Mouse (Mus musculus): ENCODE measurements around the gene Kynu. TPM values are rescaled to one million over a fixed set of nuclear protein-coding genes. Genes with fewer than 3 reads are reported as not detected.

Kynu gene
- polyA plus RNA-seq, 1 experiment from 2014 or later = 0.98 TPM

DNA sequence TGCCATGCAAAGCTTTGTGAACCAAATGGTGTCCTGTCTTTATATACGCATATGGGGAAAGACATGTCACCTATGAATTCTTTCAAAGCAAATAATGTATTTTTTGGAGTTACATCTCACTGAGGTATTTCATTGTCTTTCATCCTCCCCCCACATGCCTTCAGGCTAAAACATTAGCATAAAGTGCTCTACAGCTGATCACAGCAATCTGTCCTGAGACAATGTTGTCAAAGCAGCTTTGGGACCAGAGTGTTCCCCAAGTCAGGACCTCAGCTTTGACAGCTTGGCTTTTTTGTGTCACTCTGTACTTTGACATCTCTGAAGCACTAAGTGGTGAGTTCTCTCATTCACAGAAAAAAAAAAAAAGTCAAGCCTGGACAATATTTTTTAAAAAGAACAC, 18.4 kb downstream of the Kynu start:
- H3K27ac ChIP-seq = no peak overlapping the region
- no peak overlapping the region for H3K4me3 ChIP-seq
- H3K4me1 ChIP-seq = no peaks in the 10 kb centered on the region
- 88% methylated on average over 1 of the region's 1 CpGs for WGBS
- H3K36me3 ChIP-seq = no peaks in the 10 kb centered on the region
- H3K4me2 ChIP-seq (replicated peaks) = no peak overlapping the region
- no peak overlapping the region for H3K9ac ChIP-seq
- no peaks in the 10 kb centered on the region for H3K27me3 ChIP-seq
- H3K9me3 ChIP-seq (replicated peaks) = no peaks in the 10 kb centered on the region
- ATAC-seq (ENCODE audit: low FRiP score) = no peak

DNA sequence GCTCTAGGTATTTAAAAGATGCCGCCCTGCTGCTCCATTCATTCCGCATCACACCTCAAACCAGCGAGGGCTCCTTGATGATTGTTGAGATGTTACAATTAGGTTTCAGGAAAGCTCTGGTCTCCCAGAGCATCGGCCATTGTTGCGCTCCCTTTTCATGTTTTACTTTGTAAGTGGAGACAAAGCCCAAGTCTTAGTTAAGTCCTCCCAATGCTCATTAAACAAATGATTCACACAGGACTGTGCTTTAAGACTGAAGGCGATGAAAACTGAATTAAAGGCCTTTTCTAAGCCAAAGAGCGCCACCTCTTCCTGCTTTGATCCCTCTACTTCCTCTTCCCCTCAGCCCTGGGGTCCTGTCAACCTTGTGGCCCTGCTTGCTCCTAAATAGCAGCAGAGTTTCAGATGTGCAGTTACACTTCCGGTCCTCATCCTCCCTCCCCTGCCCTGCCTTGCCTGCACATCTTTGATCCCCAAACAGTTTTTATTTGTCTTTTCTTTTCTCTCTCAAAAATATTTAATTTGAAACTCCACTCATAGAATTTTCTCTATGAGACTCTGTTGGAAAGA, 28.2 kb downstream of the Kynu start:
- no peaks in the 10 kb centered on the region for H3K4me1 ChIP-seq
- H3K9ac ChIP-seq = no peak overlapping the region
- no peak for ATAC-seq (ENCODE audit: low FRiP score)
- H3K27ac ChIP-seq = no peak overlapping the region
- H3K27me3 ChIP-seq = no peaks in the 10 kb centered on the region
- H3K9me3 ChIP-seq (replicated peaks) = no peaks in the 10 kb centered on the region
- H3K4me2 ChIP-seq (replicated peaks) = no peak overlapping the region
- 38% methylated on average over 8 of the region's 8 CpGs for WGBS
- H3K36me3 ChIP-seq = no peaks in the 10 kb centered on the region
- H3K4me3 ChIP-seq = no peak overlapping the region

DNA sequence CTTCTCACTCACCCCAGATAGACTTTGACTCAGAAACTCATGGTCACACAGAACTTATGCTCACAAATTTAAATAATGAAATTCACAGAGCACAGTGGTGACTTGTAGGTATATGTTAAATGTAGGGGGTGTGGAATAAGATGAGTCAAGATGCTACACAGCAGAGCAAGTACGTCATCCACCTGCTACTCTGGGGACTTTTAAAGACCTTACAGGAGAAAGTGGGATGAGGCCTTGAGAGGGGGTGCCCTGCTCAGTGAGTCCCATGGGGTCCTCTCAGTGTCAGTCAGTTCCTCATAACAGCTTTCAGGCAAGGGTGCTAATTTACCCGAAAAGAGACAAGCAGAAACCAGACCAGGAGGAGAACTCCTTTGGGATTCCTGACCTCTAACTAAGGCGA, 30.4 kb downstream of the Kynu start:
- Histone ChIP-seq H3K4me3 (no peak overlapping the region), H3K9me3 (replicated peaks) (no peaks in the 10 kb centered on the region), H3K9ac (no peak overlapping the region), H3K27me3 (no peaks in the 10 kb centered on the region), H3K4me2 (replicated peaks) (no peak overlapping the region), H3K36me3 (no peaks in the 10 kb centered on the region), H3K27ac (no peak overlapping the region), H3K4me1 (no peaks in the 10 kb centered on the region)
- ATAC-seq (ENCODE audit: low FRiP score) = no peak
- WGBS = 69% methylated on average over 3 of the region's 3 CpGs

GRCm38 (mm10) chr2:43587832-43588231, 32.7 kb downstream of the Kynu start:
- WGBS = 80% methylated on average over 2 of the region's 2 CpGs

DNA sequence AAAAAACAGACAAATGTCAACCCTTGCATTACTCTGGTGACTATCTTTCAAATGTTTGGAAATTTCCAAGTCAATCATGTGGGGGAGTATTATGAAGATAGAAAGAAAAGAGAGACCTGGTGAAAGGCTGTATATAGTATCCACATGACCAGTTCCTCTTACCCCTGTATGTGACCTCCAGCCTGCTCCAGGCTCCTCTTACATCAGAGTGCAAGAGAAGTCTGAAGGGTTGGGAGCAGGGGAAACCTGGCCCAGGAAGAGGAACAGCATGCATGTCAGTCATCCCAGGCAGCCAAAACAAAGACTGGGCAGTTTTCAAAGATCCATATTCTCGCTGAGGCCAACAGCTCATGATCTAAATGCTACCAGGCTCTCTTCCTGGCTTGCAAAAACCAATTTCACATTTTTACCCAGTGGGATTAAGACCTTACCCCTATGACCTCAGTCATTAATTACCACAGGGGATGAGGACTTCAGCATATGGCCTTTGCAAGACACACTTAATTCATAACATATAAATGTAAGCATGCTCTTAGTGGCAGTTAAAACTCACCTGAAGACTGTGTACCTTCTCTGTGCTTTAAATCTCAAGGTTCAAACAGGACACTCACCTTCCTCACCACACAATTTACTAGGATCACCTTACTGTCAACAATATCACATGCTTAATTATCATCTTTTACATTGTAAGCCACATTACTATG, 37.0 kb downstream of the Kynu start:
- no peak overlapping the region for H3K4me2 ChIP-seq (replicated peaks)
- H3K36me3 ChIP-seq = no peaks in the 10 kb centered on the region
- WGBS = 61% methylated on average over 1 of the region's 1 CpGs
- no peak overlapping the region for H3K27ac ChIP-seq
- no peak for ATAC-seq (ENCODE audit: low FRiP score)
- no peaks in the 10 kb centered on the region for H3K9me3 ChIP-seq (replicated peaks)
- no peak overlapping the region for H3K9ac ChIP-seq
- H3K27me3 ChIP-seq = no peaks in the 10 kb centered on the region
- no peaks in the 10 kb centered on the region for H3K4me1 ChIP-seq
- H3K4me3 ChIP-seq = no peak overlapping the region

More at GRCm38 (mm10) chr2:43587832-43588231, 32.7 kb downstream of the Kynu start:
- Histone ChIP-seq H3K9me3 (replicated peaks) (no peaks in the 10 kb centered on the region), H3K4me2 (replicated peaks) (no peak overlapping the region), H3K27me3 (no peaks in the 10 kb centered on the region), H3K9ac (no peak overlapping the region), H3K27ac (no peak overlapping the region), H3K36me3 (no peaks in the 10 kb centered on the region), H3K4me1 (no peaks in the 10 kb centered on the region), H3K4me3 (no peak overlapping the region)
- ATAC-seq (ENCODE audit: low FRiP score) = no peak

DNA sequence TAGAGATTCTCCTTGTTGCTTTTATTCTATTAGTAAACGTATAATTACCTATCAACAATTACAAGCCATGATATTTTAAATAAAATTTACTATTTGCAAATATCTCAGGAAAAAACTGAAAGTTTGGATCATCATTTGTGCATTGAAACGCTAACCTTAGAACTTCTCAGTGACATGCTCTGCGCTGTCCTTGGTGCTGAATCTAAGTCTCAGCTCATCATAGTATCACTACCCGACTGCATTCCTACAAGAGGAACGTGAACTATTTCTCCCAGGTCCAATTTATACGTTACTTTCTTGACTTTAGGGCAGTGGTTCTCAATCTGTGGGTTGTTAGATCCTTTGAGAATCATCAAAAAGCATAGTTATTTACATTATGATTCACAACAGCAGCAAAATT, 58.4 kb downstream of the Kynu start:
- Histone ChIP-seq H3K9ac (no peak overlapping the region), H3K36me3 (no peaks in the 10 kb centered on the region), H3K4me3 (no peak overlapping the region), H3K27me3 (no peaks in the 10 kb centered on the region), H3K4me1 (no peaks in the 10 kb centered on the region), H3K27ac (no peak overlapping the region), H3K9me3 (replicated peaks) (no peaks in the 10 kb centered on the region), H3K4me2 (replicated peaks) (no peak overlapping the region)
- no peak for ATAC-seq (ENCODE audit: low FRiP score)
- WGBS = 11% methylated on average over 6 of the region's 6 CpGs

DNA sequence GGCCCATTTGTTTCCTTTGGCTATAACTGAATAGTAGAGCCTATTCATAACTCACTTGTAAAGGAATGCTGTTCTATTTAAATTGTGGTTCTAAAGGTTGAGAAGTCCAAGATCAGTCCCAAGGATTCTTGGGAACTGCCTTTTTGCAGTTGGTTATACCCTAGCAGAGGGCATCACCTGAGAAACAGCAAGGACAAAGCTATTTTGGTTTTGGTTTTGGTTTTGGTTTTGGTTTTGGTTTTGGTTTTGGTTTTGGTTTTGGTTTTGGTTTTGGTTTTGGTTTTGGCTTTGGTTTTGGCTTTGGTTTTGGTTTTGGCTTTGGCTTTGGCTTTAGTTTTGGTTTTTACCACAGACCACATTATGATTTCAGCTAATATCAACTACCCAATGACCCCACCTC, 66.0 kb downstream of the Kynu start:
- ATAC-seq (ENCODE audit: low FRiP score) = no peak
- H3K9me3 ChIP-seq (replicated peaks) = no peaks in the 10 kb centered on the region
- H3K4me2 ChIP-seq (replicated peaks) = no peak overlapping the region
- H3K4me1 ChIP-seq = no peaks in the 10 kb centered on the region
- H3K9ac ChIP-seq = no peak overlapping the region
- H3K27me3 ChIP-seq = no peaks in the 10 kb centered on the region
- no peak overlapping the region for H3K4me3 ChIP-seq
- no peak overlapping the region for H3K27ac ChIP-seq
- H3K36me3 ChIP-seq = no peaks in the 10 kb centered on the region

DNA sequence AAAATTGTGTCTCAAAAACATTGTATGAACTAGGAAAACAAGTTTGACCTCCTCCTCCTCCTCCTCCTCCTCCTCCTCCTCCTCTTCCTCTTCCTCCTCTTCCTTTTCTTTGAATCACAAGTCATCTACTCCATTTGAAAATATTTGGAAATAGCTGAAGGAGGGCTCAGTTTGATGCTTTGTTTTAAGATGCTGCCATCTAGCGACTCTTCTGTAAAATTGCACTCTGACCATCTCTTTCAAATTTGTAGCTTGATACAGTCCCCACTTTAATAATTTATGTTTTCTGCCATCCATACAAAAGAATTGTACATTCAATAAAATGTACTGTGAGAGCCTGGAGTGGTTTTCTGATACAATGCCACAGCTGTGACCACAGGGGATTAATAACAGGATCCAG, 67.7 kb downstream of the Kynu start:
- no peaks in the 10 kb centered on the region for H3K36me3 ChIP-seq
- H3K27me3 ChIP-seq = no peaks in the 10 kb centered on the region
- no peak overlapping the region for H3K9ac ChIP-seq
- WGBS = 0% methylated on average over 1 of the region's 1 CpGs
- no peaks in the 10 kb centered on the region for H3K4me1 ChIP-seq
- no peak overlapping the region for H3K4me2 ChIP-seq (replicated peaks)
- no peak for ATAC-seq (ENCODE audit: low FRiP score)
- H3K27ac ChIP-seq = no peak overlapping the region
- no peak overlapping the region for H3K4me3 ChIP-seq
- H3K9me3 ChIP-seq (replicated peaks) = no peaks in the 10 kb centered on the region

GRCm38 (mm10) chr2:43631786-43632185, 76.7 kb downstream of the Kynu start:
- H3K36me3 ChIP-seq = no peaks in the 10 kb centered on the region
- H3K27me3 ChIP-seq = no peaks in the 10 kb centered on the region
- ATAC-seq (ENCODE audit: low FRiP score) = no peak
- H3K4me2 ChIP-seq (replicated peaks) = no peak overlapping the region
- no peaks in the 10 kb centered on the region for H3K4me1 ChIP-seq
- no peaks in the 10 kb centered on the region for H3K9me3 ChIP-seq (replicated peaks)
- no peak overlapping the region for H3K4me3 ChIP-seq
- no peak overlapping the region for H3K27ac ChIP-seq
- no peak overlapping the region for H3K9ac ChIP-seq

- Histone ChIP-seq H3K4me2 (replicated peaks) (no peak overlapping the region), H3K4me3 (no peak overlapping the region), H3K27me3 (no peaks in the 10 kb centered on the region), H3K9me3 (replicated peaks) (no peaks in the 10 kb centered on the region), H3K9ac (no peak overlapping the region), H3K27ac (no peak overlapping the region), H3K36me3 (no peaks in the 10 kb centered on the region), H3K4me1 (no peaks in the 10 kb centered on the region)
- ATAC-seq (ENCODE audit: low FRiP score) = no peak
These were observed 81.4 kb downstream of the Kynu start for GRCm38 (mm10) chr2:43636498-43636897.

- no peak for ATAC-seq (ENCODE audit: low FRiP score)
- H3K4me1 ChIP-seq = no peaks in the 10 kb centered on the region
- no peak overlapping the region for H3K27ac ChIP-seq
- WGBS = 85% methylated on average over 2 of the region's 2 CpGs
- no peak overlapping the region for H3K4me2 ChIP-seq (replicated peaks)
- H3K9me3 ChIP-seq (replicated peaks) = no peaks in the 10 kb centered on the region
- H3K9ac ChIP-seq = no peak overlapping the region
- no peak overlapping the region for H3K4me3 ChIP-seq
- no peaks in the 10 kb centered on the region for H3K36me3 ChIP-seq
- H3K27me3 ChIP-seq = no peaks in the 10 kb centered on the region
These were observed 91.8 kb downstream of the Kynu start for GRCm38 (mm10) chr2:43646962-43647361.

- Histone ChIP-seq H3K36me3 (no peaks in the 10 kb centered on the region), H3K9me3 (replicated peaks) (no peaks in the 10 kb centered on the region), H3K27me3 (no peaks in the 10 kb centered on the region), H3K4me2 (replicated peaks) (no peak overlapping the region), H3K4me3 (no peak overlapping the region), H3K9ac (no peak overlapping the region), H3K27ac (no peak overlapping the region), H3K4me1 (no peaks in the 10 kb centered on the region)
- no peak for ATAC-seq (ENCODE audit: low FRiP score)
These were observed 114.5 kb downstream of the Kynu start for GRCm38 (mm10) chr2:43669588-43669987.

DNA sequence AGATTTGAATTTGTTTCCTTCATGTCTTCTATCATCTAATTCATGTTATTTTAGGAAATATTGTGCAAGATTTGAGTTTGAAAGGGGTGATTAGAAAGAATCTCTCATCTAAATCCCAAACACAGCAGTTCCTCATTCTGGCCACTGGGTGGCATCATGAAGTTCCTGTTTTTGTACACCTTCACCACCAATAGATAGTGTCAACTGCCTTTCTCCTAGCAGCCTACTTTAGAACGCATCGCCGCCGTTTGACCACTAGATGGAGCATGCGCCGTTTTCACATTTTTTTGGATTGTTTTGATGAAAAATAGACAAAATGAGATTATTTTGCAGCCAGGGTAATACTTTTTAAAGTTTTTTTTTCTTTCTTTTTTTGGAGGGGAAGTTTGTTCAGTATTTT, 118.5 kb downstream of the Kynu start:
- Histone ChIP-seq H3K36me3 (no peaks in the 10 kb centered on the region), H3K4me1 (no peaks in the 10 kb centered on the region), H3K27me3 (no peaks in the 10 kb centered on the region), H3K27ac (no peak overlapping the region), H3K4me2 (replicated peaks) (no peak overlapping the region), H3K9ac (no peak overlapping the region), H3K9me3 (replicated peaks) (no peaks in the 10 kb centered on the region), H3K4me3 (no peak overlapping the region)
- WGBS = 2% methylated on average over 6 of the region's 6 CpGs
- 0 out of 2 replicates have a peak, but pooled peaks have one; percentile 68 for ATAC-seq (ENCODE audit: low FRiP score)
